Mouse (Mus musculus): ENCODE results near the gene Zbtb1. TPM values are rescaled to one million over a fixed set of nuclear protein-coding genes. Genes with fewer than 3 reads are reported as not detected.

Zbtb1 gene
- polyA plus RNA-seq, 1 experiment, result 1.5 TPM

DNA sequence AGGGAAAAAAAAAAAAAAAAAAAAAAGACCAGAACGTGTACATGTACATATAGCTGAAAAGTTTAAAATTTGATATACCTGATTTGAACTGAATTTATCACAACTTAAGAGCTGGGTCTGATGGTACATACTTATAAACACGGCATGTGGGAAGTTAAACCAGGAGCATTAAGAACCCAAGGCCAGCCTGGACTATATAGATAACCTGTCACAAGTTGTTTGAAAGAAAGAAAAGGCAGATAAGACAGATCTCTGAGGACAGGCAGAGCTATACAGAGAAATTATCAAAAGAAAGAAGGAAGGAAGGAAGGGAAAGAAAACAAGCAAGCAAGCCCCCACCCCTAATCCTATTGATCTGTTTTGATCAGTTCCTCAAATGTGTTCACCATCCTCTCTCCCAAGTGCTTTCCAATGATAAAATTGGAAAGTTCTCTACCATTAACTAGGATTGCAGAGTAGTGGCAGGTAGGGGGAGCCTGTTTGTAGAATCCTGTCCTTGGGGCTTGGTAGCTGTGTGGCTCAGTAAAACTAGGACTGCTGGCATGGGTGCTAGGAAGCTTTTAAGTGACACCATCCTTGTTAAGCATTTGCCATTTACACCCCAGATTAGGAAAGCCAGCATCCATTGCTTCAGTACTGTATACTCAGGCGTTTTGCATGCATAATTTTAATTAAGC is 21.7 kb downstream of the Zbtb1 start:
- 75% methylated on average over 3 of the region's 3 CpGs for WGBS
- DNase-seq, result no peak
- H3K4me3 ChIP-seq (ENCODE audit: insufficient read depth, low read depth, low read length), result no peak overlapping the region

GRCm38 (mm10) chr12:76392979-76393378 is 22.9 kb downstream of the Zbtb1 start:
- H3K4me3 ChIP-seq (ENCODE audit: insufficient read depth, low read depth, low read length), result no peak overlapping the region
- no peaks in the 10 kb centered on the region for H3K4me1 ChIP-seq (ENCODE audit: control insufficient read depth, insufficient read depth, low read length)
- no peak for TF ChIP-seq POLR2A (IDR thresholded peaks at IDR 0.05; ENCODE audit: low read depth, low read length)
- no peak for TF ChIP-seq CTCF (conservative IDR thresholded peaks at IDR 0.05; ENCODE audit: insufficient read depth, insufficient read length, low read depth, low read length)
- H3K27ac ChIP-seq (ENCODE audit: insufficient read depth, low read depth, low read length), result no peak overlapping the region
- WGBS, result 82% methylated on average over 5 of the region's 5 CpGs
- H3K36me3 ChIP-seq (ENCODE audit: control insufficient read depth, insufficient read depth, low read length), result no peaks in the 10 kb centered on the region; the same call in 1 of the 2 replicates
- DNase-seq, result no peak
- no peaks in the 10 kb centered on the region for H3K27me3 ChIP-seq (replicated peaks; ENCODE audit: control insufficient read depth, insufficient read depth, low read length)

More for the DNA sequence above, 21.7 kb downstream of the Zbtb1 start:
- no peaks in the 10 kb centered on the region for H3K4me1 ChIP-seq (ENCODE audit: control insufficient read depth, insufficient read depth, low read length)
- H3K36me3 ChIP-seq (ENCODE audit: control insufficient read depth, insufficient read depth, low read length), result peaks cover 3% of the 10 kb centered on the region
- no peak overlapping the region for H3K27ac ChIP-seq (ENCODE audit: insufficient read depth, low read depth, low read length)
- TF ChIP-seq POLR2A (IDR thresholded peaks at IDR 0.05; ENCODE audit: low read depth, low read length) (no peak), CTCF (conservative IDR thresholded peaks at IDR 0.05; ENCODE audit: insufficient read depth, insufficient read length, low read depth, low read length) (no peak)
- no peaks in the 10 kb centered on the region for H3K27me3 ChIP-seq (replicated peaks; ENCODE audit: control insufficient read depth, insufficient read depth, low read length)

- Histone ChIP-seq H3K27ac (ENCODE audit: insufficient read depth, low read depth, low read length) (no peak overlapping the region), H3K27me3 (replicated peaks; ENCODE audit: control insufficient read depth, insufficient read depth, low read length) (no peaks in the 10 kb centered on the region), H3K4me3 (ENCODE audit: insufficient read depth, low read depth, low read length) (no peak overlapping the region), H3K36me3 (ENCODE audit: control insufficient read depth, insufficient read depth, low read length) (no peaks in the 10 kb centered on the region), H3K4me1 (ENCODE audit: control insufficient read depth, insufficient read depth, low read length) (no peaks in the 10 kb centered on the region)
- no peak for DNase-seq
- 82% methylated on average over 5 of the region's 5 CpGs for WGBS
- TF ChIP-seq POLR2A (IDR thresholded peaks at IDR 0.05; ENCODE audit: low read depth, low read length), result no peak
- no peak for TF ChIP-seq CTCF (conservative IDR thresholded peaks at IDR 0.05; ENCODE audit: insufficient read depth, insufficient read length, low read depth, low read length)
Observed at GRCm38 (mm10) chr12:76397281-76397680, 27.2 kb downstream of the Zbtb1 start.

DNA sequence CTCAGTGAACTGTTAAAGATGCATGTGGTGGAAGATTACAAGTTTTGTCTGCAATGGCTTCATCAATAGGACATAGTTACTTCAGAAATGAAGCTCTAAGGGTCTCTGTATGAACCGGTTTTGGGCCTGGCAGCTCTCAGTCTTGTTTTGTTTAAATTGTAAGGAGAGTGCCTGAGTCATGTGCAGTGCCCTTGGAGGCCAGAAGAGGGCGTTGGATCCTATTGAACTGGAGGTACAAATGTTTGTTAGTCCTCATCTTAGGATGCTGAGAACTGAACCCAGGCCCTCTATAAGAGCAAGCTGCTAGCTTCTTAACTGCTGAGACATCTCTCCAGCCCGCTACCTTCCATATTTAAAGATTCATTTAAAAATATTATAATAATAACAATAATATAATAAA is 31.6 kb downstream of the Zbtb1 start:
- WGBS, result 75% methylated on average over 3 of the region's 3 CpGs
- Histone ChIP-seq H3K4me1 (ENCODE audit: control insufficient read depth, insufficient read depth, low read length) (peaks cover 8% of the 10 kb centered on the region), H3K27ac (ENCODE audit: insufficient read depth, low read depth, low read length) (no peak overlapping the region), H3K36me3 (ENCODE audit: control insufficient read depth, insufficient read depth, low read length) (no peaks in the 10 kb centered on the region), H3K27me3 (replicated peaks; ENCODE audit: control insufficient read depth, insufficient read depth, low read length) (no peaks in the 10 kb centered on the region), H3K4me3 (ENCODE audit: insufficient read depth, low read depth, low read length) (no peak overlapping the region)
- DNase-seq, result no peak
- TF ChIP-seq POLR2A (IDR thresholded peaks at IDR 0.05; ENCODE audit: low read depth, low read length) (no peak), CTCF (conservative IDR thresholded peaks at IDR 0.05; ENCODE audit: insufficient read depth, insufficient read length, low read depth, low read length) (peak; percentile 37)

- H3K27me3 ChIP-seq (replicated peaks; ENCODE audit: control insufficient read depth, insufficient read depth, low read length), result no peaks in the 10 kb centered on the region
- H3K4me1 ChIP-seq (ENCODE audit: control insufficient read depth, insufficient read depth, low read length), result peaks cover 8% of the 10 kb centered on the region
- H3K27ac ChIP-seq (ENCODE audit: insufficient read depth, low read depth, low read length), result peak overlapping the region; percentile 97
- DNase-seq, result no peak
- H3K36me3 ChIP-seq (ENCODE audit: control insufficient read depth, insufficient read depth, low read length), result no peaks in the 10 kb centered on the region
- H3K4me3 ChIP-seq (ENCODE audit: insufficient read depth, low read depth, low read length), result peak overlapping the region; percentile 92
- TF ChIP-seq POLR2A (IDR thresholded peaks at IDR 0.05; ENCODE audit: low read depth, low read length), result no peak
- TF ChIP-seq CTCF (conservative IDR thresholded peaks at IDR 0.05; ENCODE audit: insufficient read depth, insufficient read length, low read depth, low read length), result no peak
- 6% methylated on average over 54 of the region's 54 CpGs for WGBS
Observed at GRCm38 (mm10) chr12:76402991-76403885, 33.2 kb downstream of the Zbtb1 start.

DNA sequence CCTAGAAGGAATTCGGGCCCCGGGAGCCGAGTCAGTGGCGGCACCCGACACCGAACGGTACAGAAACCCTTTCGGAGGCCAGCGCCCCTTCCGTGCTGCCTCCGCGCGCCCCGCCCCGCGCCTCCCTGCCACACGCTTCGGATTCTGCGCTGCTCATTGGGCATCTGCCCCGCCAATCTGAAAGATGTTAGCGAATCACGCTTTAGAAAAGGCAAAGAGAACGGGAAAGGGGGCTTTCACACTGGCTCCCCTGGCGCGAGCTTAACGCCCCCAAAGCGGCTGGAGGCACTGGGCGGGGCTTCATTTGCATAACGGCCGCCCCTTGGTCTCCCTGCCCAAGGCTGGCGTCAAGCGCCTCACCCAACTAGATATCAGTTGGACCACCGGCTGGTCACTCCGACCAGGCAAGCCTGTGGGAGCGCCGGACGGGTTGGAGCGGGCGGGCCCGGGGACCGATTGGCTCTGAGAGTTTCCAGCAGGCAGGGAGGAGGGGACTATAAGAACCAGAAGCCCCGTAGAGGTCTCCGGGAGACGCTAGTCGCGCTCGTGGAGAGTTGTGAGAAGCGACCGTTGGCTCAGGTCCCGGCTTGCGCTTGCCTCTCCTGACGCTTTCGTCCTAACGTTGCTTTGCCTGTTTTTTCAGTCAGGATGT is 33.9 kb downstream of the Zbtb1 start, which contains the start of gene Hspa2:
Gene Hspa2, plus strand, starts transcription at position 291 of the 652 bp plus-strand sequence.
- peak; percentile 100 for DNase-seq
- Histone ChIP-seq H3K27ac (ENCODE audit: insufficient read depth, low read depth, low read length) (peak within 1 kb of the TSS; percentile 97), H3K27me3 (replicated peaks; ENCODE audit: control insufficient read depth, insufficient read depth, low read length) (no peaks in the 10 kb centered on the region), H3K4me1 (ENCODE audit: control insufficient read depth, insufficient read depth, low read length) (peaks cover 8% of the 10 kb centered on the region), H3K36me3 (ENCODE audit: control insufficient read depth, insufficient read depth, low read length) (no peaks in the 10 kb centered on the region), H3K4me3 (ENCODE audit: insufficient read depth, low read depth, low read length) (peak within 1 kb of the TSS; percentile 92)
- WGBS, result under 1% methylated on average over 53 of the region's 54 CpGs
- TF ChIP-seq CTCF (conservative IDR thresholded peaks at IDR 0.05; ENCODE audit: insufficient read depth, insufficient read length, low read depth, low read length) (no peak), POLR2A (IDR thresholded peaks at IDR 0.05; ENCODE audit: low read depth, low read length) (peak; percentile 98)

Measured in kidney, adult 2 months (tissue).